Mouse (Mus musculus): ENCODE measurements around the gene Iqsec3. TPM values are rescaled to one million over a fixed set of nuclear protein-coding genes. Genes with fewer than 3 reads are reported as not detected.

The Iqsec3 gene
- polyA plus RNA-seq, 1 experiment from 2014 or later, result 7.8 TPM

- Histone ChIP-seq H3K9me3 (no peaks in the 10 kb centered on the region), H3K27me3 (replicated peaks) (no peaks in the 10 kb centered on the region), H3K4me1 (peaks cover 19% of the 10 kb centered on the region), H3K4me2 (replicated peaks) (no peak overlapping the region), H3K36me3 (no peaks in the 10 kb centered on the region), H3K4me3 (no peak overlapping the region), H3K9ac (no peak overlapping the region), H3K27ac (no peak overlapping the region)
- ATAC-seq (ENCODE audit: low FRiP score, low read depth), result no peak
- 91% methylated on average over 3 of the region's 3 CpGs for WGBS
Measured at GRCm38 (mm10) chr6:121451703-121452102, 21.8 kb downstream of the Iqsec3 start.

- Histone ChIP-seq H3K9ac (no peak overlapping the region), H3K27me3 (replicated peaks) (no peaks in the 10 kb centered on the region), H3K9me3 (no peaks in the 10 kb centered on the region), H3K27ac (no peak overlapping the region), H3K4me2 (replicated peaks) (no peak overlapping the region), H3K36me3 (no peaks in the 10 kb centered on the region), H3K4me3 (no peak overlapping the region), H3K4me1 (no peaks in the 10 kb centered on the region)
- 7% methylated on average over 5 of the region's 5 CpGs for WGBS
- ATAC-seq (ENCODE audit: low FRiP score, low read depth), result no peak
Measured at GRCm38 (mm10) chr6:121440696-121441220, 32.7 kb downstream of the Iqsec3 start.

- Histone ChIP-seq H3K4me1 (peaks cover 12% of the 10 kb centered on the region; the same call in 1 of the 2 replicates), H3K27me3 (replicated peaks) (no peaks in the 10 kb centered on the region; the same call in 1 of the 2 replicates), H3K36me3 (no peaks in the 10 kb centered on the region), H3K9ac (no peak overlapping the region), H3K27ac (no peak overlapping the region), H3K4me2 (replicated peaks) (no peak overlapping the region), H3K9me3 (no peaks in the 10 kb centered on the region), H3K4me3 (no peak overlapping the region)
- 50% methylated on average over 6 of the region's 6 CpGs for WGBS
- no peak for ATAC-seq (ENCODE audit: low FRiP score, low read depth)
Measured at GRCm38 (mm10) chr6:121424830-121425229, 48.6 kb downstream of the Iqsec3 start.

- Histone ChIP-seq H3K36me3 (no peaks in the 10 kb centered on the region), H3K4me1 (peaks cover 12% of the 10 kb centered on the region; the same call in 1 of the 2 replicates), H3K4me3 (no peak overlapping the region), H3K4me2 (replicated peaks) (no peak overlapping the region), H3K9ac (no peak overlapping the region), H3K27me3 (replicated peaks) (no peaks in the 10 kb centered on the region; the same call in 1 of the 2 replicates), H3K9me3 (no peaks in the 10 kb centered on the region), H3K27ac (no peak overlapping the region)
- no peak for ATAC-seq (ENCODE audit: low FRiP score, low read depth)
- 58% methylated on average over 12 of the region's 12 CpGs for WGBS
Measured at GRCm38 (mm10) chr6:121424403-121424802, 49.1 kb downstream of the Iqsec3 start.

- peaks cover 18% of the 10 kb centered on the region for H3K4me1 ChIP-seq
- WGBS, result 1% methylated on average over 46 of the region's 46 CpGs
- no peaks in the 10 kb centered on the region for H3K36me3 ChIP-seq
- peak overlapping the region; percentile 52 for H3K4me2 ChIP-seq (replicated peaks)
- peak overlapping the region; percentile 20 for H3K4me3 ChIP-seq
- H3K9ac ChIP-seq, result no peak overlapping the region
- ATAC-seq (ENCODE audit: low FRiP score, low read depth), result 0 out of 2 replicates have a peak, but pooled peaks have one; percentile 15
- H3K9me3 ChIP-seq, result no peaks in the 10 kb centered on the region
- no peak overlapping the region for H3K27ac ChIP-seq
- peaks cover 38% of the 10 kb centered on the region for H3K27me3 ChIP-seq (replicated peaks)
Measured at GRCm38 (mm10) chr6:121412558-121413297, 60.8 kb downstream of the Iqsec3 start.

GRCm38 (mm10) chr6:121407571-121408011 is 65.9 kb downstream of the Iqsec3 start:
- peaks cover 14% of the 10 kb centered on the region for H3K27me3 ChIP-seq (replicated peaks)
- H3K4me1 ChIP-seq, result peaks cover 18% of the 10 kb centered on the region
- H3K36me3 ChIP-seq, result no peaks in the 10 kb centered on the region
- H3K9me3 ChIP-seq, result no peaks in the 10 kb centered on the region
- no peak overlapping the region for H3K9ac ChIP-seq
- WGBS, result 16% methylated on average over 5 of the region's 5 CpGs
- ATAC-seq (ENCODE audit: low FRiP score, low read depth), result peak; percentile 56; the same call in 1 of the 2 replicates
- H3K4me3 ChIP-seq, result no peak overlapping the region
- H3K4me2 ChIP-seq (replicated peaks), result no peak overlapping the region
- H3K27ac ChIP-seq, result peak overlapping the region; percentile 34; the same call in 1 of the 2 replicates

GRCm38 (mm10) chr6:121405311-121405710 is 68.2 kb downstream of the Iqsec3 start:
- Histone ChIP-seq H3K9me3 (no peaks in the 10 kb centered on the region), H3K4me2 (replicated peaks) (no peak overlapping the region), H3K9ac (no peak overlapping the region), H3K27ac (no peak overlapping the region), H3K4me1 (peaks cover 14% of the 10 kb centered on the region), H3K4me3 (no peak overlapping the region), H3K27me3 (replicated peaks) (no peaks in the 10 kb centered on the region), H3K36me3 (no peaks in the 10 kb centered on the region)
- no peak for ATAC-seq (ENCODE audit: low FRiP score, low read depth)
- 93% methylated on average over 8 of the region's 8 CpGs for WGBS

- Histone ChIP-seq H3K27ac (no peak overlapping the region), H3K36me3 (no peaks in the 10 kb centered on the region), H3K4me1 (peaks cover 8% of the 10 kb centered on the region), H3K4me2 (replicated peaks) (no peak overlapping the region), H3K4me3 (no peak overlapping the region), H3K27me3 (replicated peaks) (no peaks in the 10 kb centered on the region), H3K9me3 (no peaks in the 10 kb centered on the region), H3K9ac (no peak overlapping the region)
- ATAC-seq (ENCODE audit: low FRiP score, low read depth), result peak; percentile 41; the same call in 1 of the 2 replicates
- 76% methylated on average over 8 of the region's 8 CpGs for WGBS
Measured at GRCm38 (mm10) chr6:121402661-121403244, 70.7 kb downstream of the Iqsec3 start.

GRCm38 (mm10) chr6:121401826-121402660 is 71.4 kb downstream of the Iqsec3 start:
- H3K27me3 ChIP-seq (replicated peaks), result no peaks in the 10 kb centered on the region
- peak; percentile 41; the same call in 1 of the 2 replicates for ATAC-seq (ENCODE audit: low FRiP score, low read depth)
- H3K9ac ChIP-seq, result no peak overlapping the region
- H3K4me3 ChIP-seq, result no peak overlapping the region
- no peaks in the 10 kb centered on the region for H3K36me3 ChIP-seq
- H3K27ac ChIP-seq, result no peak overlapping the region
- H3K4me2 ChIP-seq (replicated peaks), result no peak overlapping the region
- peaks cover under 1% of the 10 kb centered on the region; the same call in 1 of the 2 replicates for H3K4me1 ChIP-seq
- no peaks in the 10 kb centered on the region for H3K9me3 ChIP-seq
- WGBS, result 85% methylated on average over 14 of the region's 14 CpGs

- Histone ChIP-seq H3K27ac (no peak overlapping the region), H3K9ac (no peak overlapping the region), H3K4me2 (replicated peaks) (no peak overlapping the region), H3K4me3 (no peak overlapping the region), H3K4me1 (no peaks in the 10 kb centered on the region), H3K9me3 (no peaks in the 10 kb centered on the region), H3K36me3 (no peaks in the 10 kb centered on the region), H3K27me3 (replicated peaks) (no peaks in the 10 kb centered on the region)
- ATAC-seq (ENCODE audit: low FRiP score, low read depth), result no peak
- WGBS, result 92% methylated on average over 6 of the region's 6 CpGs
Measured at GRCm38 (mm10) chr6:121401140-121401539, 72.3 kb downstream of the Iqsec3 start.

- 91% methylated on average over 4 of the region's 4 CpGs for WGBS
- H3K4me2 ChIP-seq (replicated peaks), result no peak overlapping the region
- no peak overlapping the region for H3K9ac ChIP-seq
- H3K27me3 ChIP-seq (replicated peaks), result no peaks in the 10 kb centered on the region
- no peaks in the 10 kb centered on the region for H3K4me1 ChIP-seq
- peaks cover 4% of the 10 kb centered on the region; the same call in 1 of the 2 replicates for H3K9me3 ChIP-seq
- no peak overlapping the region for H3K4me3 ChIP-seq
- no peaks in the 10 kb centered on the region for H3K36me3 ChIP-seq
- ATAC-seq (ENCODE audit: low FRiP score, low read depth), result no peak
- H3K27ac ChIP-seq, result no peak overlapping the region
Measured at GRCm38 (mm10) chr6:121392610-121393252, 80.7 kb downstream of the Iqsec3 start.
